Mouse (Mus musculus) lung, embryonic 14.5 days (tissue): ENCODE measurements at regions not wholly inside any gene's neighbourhood (a gene's known extent, or its start where the extent isn't known, plus 50 kb on each side); places are given as distances from the start of the nearest gene placed in this dataset.

Experiments
- ATAC-seq: fragments of 200-750 bp; cut with Nextera tagmentation; 2 replicates; pipeline ENCODE4 v1.8.0; 2017; ENCODE audit warnings: mild to moderate bottlenecking, moderate TSS enrichment, moderate library complexity; ENCODE audit not compliant: insufficient read depth
- DNase-seq: peaks from one replicate; pipeline ENCODE4 v3.0.0-alpha.2; 2015
- H3K27ac ChIP-seq: fragments of 300-500 bp; sonication (generic); 2 replicates; pipeline ENCODE4 v1.5.1; 2014; ENCODE audit warnings: low read depth, mild to moderate bottlenecking, moderate library complexity
- H3K27me3 ChIP-seq: fragments of 300-500 bp; sonication (generic); 2 replicates; pipeline ENCODE4 v1.6.1; 2014; ENCODE audit warnings: low read length, control low read depth; ENCODE audit not compliant: insufficient read depth
- H3K36me3 ChIP-seq: fragments of 300-500 bp; sonication (generic); 2 replicates; pipeline ENCODE4 v1.6.1; 2014; ENCODE audit warnings: control low read depth; ENCODE audit not compliant: insufficient read depth
- H3K4me1 ChIP-seq: fragments of 300-500 bp; sonication (generic); 2 replicates; pipeline ENCODE4 v1.6.1; 2014; ENCODE audit warnings: antibody characterized with exemption, control low read depth; ENCODE audit not compliant: insufficient read depth
- H3K4me2 ChIP-seq: fragments of 300-500 bp; sonication (generic); 2 replicates; pipeline ENCODE4 v1.6.1; 2014; ENCODE audit warnings: mild to moderate bottlenecking
- H3K4me3 ChIP-seq: fragments of 300-500 bp; sonication (generic); 2 replicates; pipeline ENCODE4 v1.5.1; 2014; ENCODE audit warnings: low read depth, low read length
- H3K9ac ChIP-seq: fragments of 300-500 bp; sonication (generic); 2 replicates; pipeline ENCODE4 v1.6.1; 2014
- H3K9me3 ChIP-seq: fragments of 300-500 bp; sonication (generic); 2 replicates; pipeline ENCODE4 v1.6.1; 2016; ENCODE audit warnings: low read depth, low read length, control low read depth
- CTCF ChIP-seq: IDR thresholded peaks from 2 replicates; pipeline ENCODE4 v1.5.1; 2016; ENCODE audit warnings: antibody characterized with exemption, low read depth
- WGBS: fragments of 180-500 bp; shearing (Covaris S2); extraction: QIAGEN DNeasy Blood & Tissue Kit; methylation state at CpG from one replicate; pipeline ENCODE4 v1.1.7; 2014; 5-methylcytosine and 5-hydroxymethylcytosine counted together

GRCm38 (mm10) chr6:50713297-50713696 is 59.1 kb upstream of the Npvf start:
- no peaks in the 10 kb centered on the region for H3K9me3 ChIP-seq
- no peak overlapping the region for H3K4me3 ChIP-seq
- DNase-seq (peak; percentile 15), ATAC-seq (no peak)
- no peaks in the 10 kb centered on the region for H3K4me1 ChIP-seq
- TF ChIP-seq CTCF: no peak
- H3K27ac ChIP-seq: no peak overlapping the region
- 94% methylated on average over 3 of the region's 3 CpGs for WGBS
- H3K27me3 ChIP-seq: no peaks in the 10 kb centered on the region; the same call in 1 of the 2 replicates
- no peak overlapping the region for H3K9ac ChIP-seq
- no peak overlapping the region for H3K4me2 ChIP-seq
- no peaks in the 10 kb centered on the region for H3K36me3 ChIP-seq

GRCm38 (mm10) chr6:50718631-50719030 is 64.4 kb upstream of the Npvf start:
- ATAC-seq: no peak

GRCm38 (mm10) chr6:50720346-50720745 is 66.1 kb upstream of the Npvf start:
- Histone ChIP-seq H3K4me1 (no peaks in the 10 kb centered on the region), H3K27ac (no peak overlapping the region), H3K9ac (no peak overlapping the region), H3K4me2 (no peak overlapping the region), H3K4me3 (no peak overlapping the region), H3K27me3 (no peaks in the 10 kb centered on the region), H3K36me3 (no peaks in the 10 kb centered on the region), H3K9me3 (no peaks in the 10 kb centered on the region)
- TF ChIP-seq CTCF: no peak
- 47% methylated on average over 4 of the region's 4 CpGs for WGBS
- no peak for ATAC-seq
- no peak for DNase-seq

More at GRCm38 (mm10) chr6:50718631-50719030, 64.4 kb upstream of the Npvf start:
- H3K4me1 ChIP-seq: no peaks in the 10 kb centered on the region
- no peak for TF ChIP-seq CTCF
- no peak for DNase-seq
- H3K9me3 ChIP-seq: no peaks in the 10 kb centered on the region
- no peak overlapping the region for H3K4me3 ChIP-seq
- no peak overlapping the region for H3K27ac ChIP-seq
- no peaks in the 10 kb centered on the region; the same call in 1 of the 2 replicates for H3K27me3 ChIP-seq
- no peak overlapping the region for H3K9ac ChIP-seq
- no peaks in the 10 kb centered on the region for H3K36me3 ChIP-seq
- WGBS: 37% methylated on average over 4 of the region's 4 CpGs
- H3K4me2 ChIP-seq: no peak overlapping the region

GRCm38 (mm10) chr6:50725640-50726039 is 71.4 kb upstream of the Npvf start:
- Histone ChIP-seq H3K27me3 (no peaks in the 10 kb centered on the region), H3K4me1 (no peaks in the 10 kb centered on the region), H3K4me2 (no peak overlapping the region), H3K27ac (no peak overlapping the region), H3K9me3 (no peaks in the 10 kb centered on the region), H3K36me3 (no peaks in the 10 kb centered on the region), H3K4me3 (no peak overlapping the region), H3K9ac (no peak overlapping the region)
- TF ChIP-seq CTCF: no peak
- 82% methylated on average over 3 of the region's 3 CpGs for WGBS
- DNase-seq (no peak), ATAC-seq (no peak)

GRCm38 (mm10) chr6:50726166-50726591 is 71.9 kb upstream of the Npvf start:
- no peak for DNase-seq
- no peak for TF ChIP-seq CTCF
- Histone ChIP-seq H3K4me3 (no peak overlapping the region), H3K4me2 (no peak overlapping the region), H3K27me3 (no peaks in the 10 kb centered on the region), H3K9me3 (no peaks in the 10 kb centered on the region), H3K27ac (no peak overlapping the region), H3K9ac (no peak overlapping the region), H3K36me3 (no peaks in the 10 kb centered on the region), H3K4me1 (no peaks in the 10 kb centered on the region)
- 73% methylated on average over 9 of the region's 9 CpGs for WGBS
- ATAC-seq: no peak

- ATAC-seq (no peak), DNase-seq (no peak)
- Histone ChIP-seq H3K27me3 (no peaks in the 10 kb centered on the region), H3K4me1 (no peaks in the 10 kb centered on the region), H3K36me3 (no peaks in the 10 kb centered on the region), H3K27ac (no peak overlapping the region), H3K4me2 (no peak overlapping the region), H3K4me3 (no peak overlapping the region), H3K9me3 (no peaks in the 10 kb centered on the region), H3K9ac (no peak overlapping the region)
- TF ChIP-seq CTCF: no peak
- WGBS: 45% methylated on average over 14 of the region's 14 CpGs
These were observed 76.8 kb upstream of the Npvf start for GRCm38 (mm10) chr6:50730744-50731718.

- no peak overlapping the region for H3K4me3 ChIP-seq
- no peaks in the 10 kb centered on the region for H3K36me3 ChIP-seq
- TF ChIP-seq CTCF: no peak
- no peak overlapping the region for H3K27ac ChIP-seq
- ATAC-seq (no peak), DNase-seq (no peak)
- 92% methylated on average over 2 of the region's 2 CpGs for WGBS
- H3K4me1 ChIP-seq: no peaks in the 10 kb centered on the region
- no peak overlapping the region for H3K4me2 ChIP-seq
- H3K27me3 ChIP-seq: no peaks in the 10 kb centered on the region
- H3K9me3 ChIP-seq: no peaks in the 10 kb centered on the region
- no peak overlapping the region for H3K9ac ChIP-seq
These were observed 80.5 kb upstream of the Npvf start for GRCm38 (mm10) chr6:50734701-50735100.
